Mouse (Mus musculus) heart, adult 2 months (tissue): ENCODE results near the gene Aif1.

Source experiments
- CTCF ChIP-seq: fragments of 200-600 bp; IDR thresholded peaks from 2 replicates; pipeline ENCODE4 v1.8.1; 2022; ENCODE audit warnings: antibody characterized with exemption, mild to moderate bottlenecking, moderate library complexity
- EP300 ChIP-seq: fragments of 200-500 bp; IDR thresholded peaks from 2 replicates; pipeline ENCODE4 v1.6.1; 2011; ENCODE audit warnings: low read depth, low read length, control low read depth; ENCODE audit not compliant: insufficient read depth
- POLR2A ChIP-seq: fragments of 200-500 bp; IDR thresholded peaks from 2 replicates; pipeline ENCODE4 v1.6.1; 2011; ENCODE audit warnings: mild to moderate bottlenecking, low read depth, low read length, control low read depth; ENCODE audit not compliant: insufficient read depth

- TF ChIP-seq CTCF (no peak), POLR2A (no peak), EP300 (no peak)
These were observed 11.5 kb upstream of the Aif1 start for GRCm38 (mm10) chr17:35187345-35187744.
